Mouse (Mus musculus) c-Kit-positive CD71-negative TER-119-negative erythroid progenitor cells, embryonic 14.5 days (primary cell): ENCODE measurements at regions not wholly inside any gene's neighbourhood (a gene's known extent, or its start where the extent isn't known, plus 50 kb on each side); places are given as distances from the start of the nearest gene placed in this dataset.
A peak's percentile ranks its signal among the peaks of the same experiment; 100 is the strongest.

ENCODE experiments used
- DNase-seq: peaks from one replicate; pipeline ENCODE4 v3.0.0-alpha.2; 2013; ENCODE audit warnings: low read depth

DNA sequence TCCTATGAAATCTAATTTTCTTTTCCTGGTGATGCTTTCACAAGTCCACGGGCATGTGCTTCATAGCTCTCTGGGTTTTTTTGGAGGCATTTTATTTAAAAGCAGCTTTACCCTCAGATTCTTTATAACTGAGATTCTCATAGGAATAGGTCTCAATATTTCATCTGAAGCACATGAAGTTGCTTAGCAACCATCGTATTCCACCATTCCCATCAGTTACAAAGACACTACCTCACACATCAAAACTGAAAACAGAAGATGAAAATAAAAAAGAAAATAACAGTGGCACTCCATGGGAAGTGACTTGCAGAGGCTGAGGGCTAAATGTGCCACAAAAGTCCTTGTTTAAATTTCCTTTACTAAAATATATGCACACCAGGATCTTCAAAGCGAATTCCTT is 384.0 kb upstream of the 1700015G11Rik start:
- no peak for DNase-seq

DNA sequence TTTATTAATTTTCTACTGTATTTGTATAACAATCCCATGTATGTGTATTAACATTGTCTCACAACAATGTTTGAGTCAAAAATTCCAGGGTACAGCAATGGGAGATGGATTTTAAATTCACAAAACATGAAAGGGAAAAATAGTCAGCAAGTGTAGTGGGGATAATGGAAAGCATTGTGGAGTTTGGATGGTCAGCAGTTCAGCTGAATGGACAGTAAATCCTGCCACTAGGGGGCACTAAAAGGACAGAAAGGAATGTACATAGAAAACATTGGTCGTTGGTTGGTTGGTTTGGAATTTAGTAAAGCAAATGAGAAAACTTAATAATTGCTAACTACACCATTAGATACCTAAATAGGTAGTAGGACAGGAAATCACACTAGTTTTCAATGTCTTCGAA is 376.3 kb upstream of the 1700015G11Rik start:
- peak; percentile 1 for DNase-seq
